Mouse (Mus musculus) liver, postnatal 0 days (tissue): ENCODE measurements at regions not wholly inside any gene's neighbourhood (a gene's known extent, or its start where the extent isn't known, plus 50 kb on each side); places are given as distances from the start of the nearest gene placed in this dataset.

Source experiments
- ATAC-seq: fragments of 200-750 bp; cut with Nextera tagmentation; 2 replicates; pipeline ENCODE4 v1.8.0; 2017; ENCODE audit warnings: mild to moderate bottlenecking, moderate library complexity
- DNase-seq: peaks from one replicate; pipeline ENCODE4 v3.0.0-alpha.2; 2016
- H3K27ac ChIP-seq: fragments of 300-500 bp; sonication (generic); 2 replicates; pipeline ENCODE4 v1.5.1; 2014; ENCODE audit warnings: antibody characterized with exemption, moderate library complexity, mild to moderate bottlenecking, low read depth
- H3K27me3 ChIP-seq: fragments of 300-500 bp; sonication (generic); 2 replicates; pipeline ENCODE4 v1.6.1; 2014; ENCODE audit warnings: low read length, control low read depth, mixed read lengths; ENCODE audit not compliant: insufficient read depth
- H3K36me3 ChIP-seq: fragments of 300-500 bp; sonication (generic); replicated peaks from 2 replicates; pipeline ENCODE4 v1.6.1; 2014; ENCODE audit warnings: mild to moderate bottlenecking, control low read depth, low read length, moderate library complexity, mixed read lengths; ENCODE audit not compliant: insufficient read depth
- H3K4me1 ChIP-seq: fragments of 300-500 bp; sonication (generic); 2 replicates; pipeline ENCODE4 v1.6.1; 2014; ENCODE audit warnings: antibody characterized with exemption, mild to moderate bottlenecking, control low read depth; ENCODE audit not compliant: insufficient read depth
- H3K4me2 ChIP-seq: fragments of 300-500 bp; sonication (generic); 2 replicates; pipeline ENCODE4 v1.6.1; 2014; ENCODE audit warnings: low read depth, mild to moderate bottlenecking, low read length, moderate library complexity, mixed read lengths
- H3K4me3 ChIP-seq: fragments of 300-500 bp; sonication (generic); 2 replicates; pipeline ENCODE4 v1.5.1; 2014; ENCODE audit warnings: low read depth, low read length
- H3K9ac ChIP-seq: fragments of 300-500 bp; sonication (generic); replicated peaks from 2 replicates; pipeline ENCODE4 v1.6.1; 2014; ENCODE audit warnings: mild to moderate bottlenecking, moderate library complexity
- H3K9me3 ChIP-seq: fragments of 300-500 bp; sonication (generic); 2 replicates; pipeline ENCODE4 v1.6.1; 2016; ENCODE audit warnings: mild to moderate bottlenecking, control low read depth, low read length, mixed read lengths
- CTCF ChIP-seq: sonication (generic); IDR thresholded peaks from 2 replicates; pipeline ENCODE4 v1.5.1; 2016; ENCODE audit warnings: antibody characterized with exemption, low read depth
- EP300 ChIP-seq: IDR thresholded peaks from 2 replicates; pipeline ENCODE4 v1.6.1; 2016; ENCODE audit warnings: antibody characterized with exemption, low read depth, mild to moderate bottlenecking
- WGBS: fragments of 180-500 bp; shearing (Covaris S2); extraction: QIAGEN DNeasy Blood & Tissue Kit; methylation state at CpG from one replicate; pipeline ENCODE4 v1.1.7; 2014; ENCODE audit not compliant: insufficient replicate concordance; 5-methylcytosine and 5-hydroxymethylcytosine counted together

DNA sequence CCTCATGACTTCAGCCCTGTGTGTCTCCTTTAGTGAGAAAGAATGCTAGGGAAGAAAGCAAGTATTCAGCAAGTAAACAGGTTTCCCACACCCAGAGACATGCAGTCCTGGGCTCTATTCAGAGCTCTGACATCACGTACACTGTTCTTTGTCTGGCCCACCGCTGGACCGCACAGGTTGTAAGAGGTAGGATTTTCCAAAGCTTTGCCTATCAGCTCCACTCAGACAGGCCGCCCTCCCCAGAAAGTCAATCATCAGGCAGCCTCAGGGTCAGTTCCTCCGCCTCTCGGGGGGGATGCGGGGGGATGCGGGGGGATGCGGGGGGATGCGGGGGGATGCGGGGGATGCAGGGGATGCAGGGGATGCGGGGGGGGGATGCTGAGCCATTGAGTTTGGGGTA lies 94.7 kb upstream of the Smarca2 start:
- Histone ChIP-seq H3K27me3 (no peaks in the 10 kb centered on the region), H3K27ac (no peak overlapping the region), H3K9ac (no peak overlapping the region), H3K9me3 (no peaks in the 10 kb centered on the region), H3K36me3 (no peaks in the 10 kb centered on the region), H3K4me3 (no peak overlapping the region), H3K4me1 (no peaks in the 10 kb centered on the region), H3K4me2 (no peak overlapping the region)
- TF ChIP-seq EP300 = no peak
- 86% methylated on average over 11 of the region's 12 CpGs for WGBS
- ATAC-seq (no peak), DNase-seq (no peak)

DNA sequence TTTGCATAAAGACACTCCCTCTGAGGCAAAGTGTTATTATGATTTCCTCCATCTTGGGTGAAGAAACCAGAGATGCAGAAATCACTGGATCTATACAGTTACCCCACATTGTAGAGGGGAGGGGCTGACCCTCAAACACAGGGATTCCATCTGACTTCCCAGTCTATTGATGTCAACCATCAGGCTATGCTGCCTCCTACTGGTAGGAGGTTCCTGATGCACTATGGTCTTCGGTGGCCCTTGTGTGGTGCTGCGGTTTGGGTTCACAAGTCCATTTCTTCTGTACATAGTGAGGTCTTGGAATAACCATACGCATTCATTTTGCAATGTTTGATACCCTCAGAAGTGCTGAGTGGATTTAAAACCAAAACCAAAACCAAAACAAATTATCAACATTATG lies 94.0 kb upstream of the Smarca2 start:
- Histone ChIP-seq H3K4me2 (no peak overlapping the region), H3K4me3 (no peak overlapping the region), H3K27ac (no peak overlapping the region), H3K9ac (no peak overlapping the region), H3K27me3 (no peaks in the 10 kb centered on the region), H3K9me3 (no peaks in the 10 kb centered on the region), H3K4me1 (no peaks in the 10 kb centered on the region), H3K36me3 (no peaks in the 10 kb centered on the region)
- no peak for ATAC-seq
- 83% methylated on average over 3 of the region's 3 CpGs for WGBS
- no peak for DNase-seq
- TF ChIP-seq CTCF (peak; percentile 38), EP300 (no peak)

DNA sequence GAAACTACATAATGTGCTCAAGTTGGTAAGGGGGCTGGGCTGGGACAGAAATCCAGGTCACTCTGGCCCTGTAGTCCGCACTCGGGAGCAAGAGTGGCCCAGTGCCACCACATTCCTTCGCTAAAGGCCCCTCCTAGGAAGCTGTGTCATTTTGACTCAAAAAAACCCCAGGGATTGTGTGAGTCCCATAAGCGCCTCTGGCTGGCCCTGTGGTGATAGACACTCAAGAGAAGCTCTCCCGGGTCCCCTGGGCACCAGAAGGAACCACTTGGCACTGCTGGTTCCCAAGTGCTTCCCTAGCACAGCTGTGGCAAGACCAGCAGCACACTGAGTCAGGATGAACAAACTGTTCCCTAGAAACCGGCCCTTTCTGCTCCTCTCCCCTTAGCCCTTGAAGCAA lies 93.1 kb upstream of the Smarca2 start:
- WGBS = 70% methylated on average over 6 of the region's 6 CpGs
- H3K4me1 ChIP-seq = no peaks in the 10 kb centered on the region
- H3K9ac ChIP-seq = no peak overlapping the region
- ATAC-seq (no peak), DNase-seq (no peak)
- no peaks in the 10 kb centered on the region for H3K36me3 ChIP-seq
- no peak overlapping the region for H3K4me2 ChIP-seq
- H3K27ac ChIP-seq = no peak overlapping the region
- H3K9me3 ChIP-seq = no peaks in the 10 kb centered on the region
- no peak overlapping the region for H3K4me3 ChIP-seq
- H3K27me3 ChIP-seq = no peaks in the 10 kb centered on the region
- TF ChIP-seq EP300 (no peak), CTCF (no peak)

DNA sequence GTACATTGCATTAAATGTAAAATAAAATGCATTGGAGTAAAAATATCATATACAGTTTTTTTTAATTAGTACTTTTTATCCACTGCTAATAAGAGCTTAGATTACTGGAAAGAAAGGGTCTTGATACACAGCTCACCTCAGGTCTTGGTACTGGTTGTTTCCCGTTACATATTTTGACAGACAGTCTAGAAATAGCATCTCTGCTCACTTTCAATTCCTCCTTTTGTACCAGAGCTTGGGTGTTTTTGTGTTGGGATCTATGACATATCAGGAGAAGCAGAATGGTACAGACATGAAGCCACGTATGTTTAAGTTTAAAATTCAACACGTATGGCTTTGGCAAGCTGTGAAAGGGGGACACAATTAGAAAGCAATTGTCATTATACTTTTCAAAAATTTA lies 80.3 kb upstream of the Smarca2 start:
- no peak overlapping the region for H3K4me3 ChIP-seq
- 58% methylated on average over 3 of the region's 3 CpGs for WGBS
- no peak for TF ChIP-seq CTCF
- no peak for TF ChIP-seq EP300
- DNase-seq (no peak), ATAC-seq (no peak)
- no peaks in the 10 kb centered on the region for H3K9me3 ChIP-seq
- no peak overlapping the region for H3K9ac ChIP-seq
- H3K27me3 ChIP-seq = no peaks in the 10 kb centered on the region
- no peaks in the 10 kb centered on the region for H3K36me3 ChIP-seq
- H3K4me1 ChIP-seq = no peaks in the 10 kb centered on the region
- no peak overlapping the region for H3K27ac ChIP-seq
- no peak overlapping the region for H3K4me2 ChIP-seq

DNA sequence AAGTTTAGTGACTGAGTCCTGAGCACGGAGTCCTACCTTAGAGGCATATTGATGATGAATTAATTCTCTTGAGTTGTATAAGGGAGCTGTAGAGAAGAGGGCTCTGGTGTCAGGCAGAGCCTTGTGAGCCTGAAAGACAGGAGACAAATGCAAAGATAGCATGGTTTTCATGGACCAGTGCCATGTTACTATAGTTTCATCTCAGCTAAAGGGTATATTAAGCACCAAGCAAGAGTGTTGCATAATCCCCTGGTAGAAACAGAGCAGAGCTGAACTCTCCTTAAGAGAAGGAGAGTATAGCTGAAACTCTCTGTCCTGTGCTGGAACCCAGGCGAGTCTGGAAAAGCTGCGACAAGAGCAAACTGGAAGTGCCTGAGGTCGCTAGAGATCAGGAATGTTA lies 73.5 kb upstream of the Smarca2 start:
- no peaks in the 10 kb centered on the region for H3K27me3 ChIP-seq

DNA sequence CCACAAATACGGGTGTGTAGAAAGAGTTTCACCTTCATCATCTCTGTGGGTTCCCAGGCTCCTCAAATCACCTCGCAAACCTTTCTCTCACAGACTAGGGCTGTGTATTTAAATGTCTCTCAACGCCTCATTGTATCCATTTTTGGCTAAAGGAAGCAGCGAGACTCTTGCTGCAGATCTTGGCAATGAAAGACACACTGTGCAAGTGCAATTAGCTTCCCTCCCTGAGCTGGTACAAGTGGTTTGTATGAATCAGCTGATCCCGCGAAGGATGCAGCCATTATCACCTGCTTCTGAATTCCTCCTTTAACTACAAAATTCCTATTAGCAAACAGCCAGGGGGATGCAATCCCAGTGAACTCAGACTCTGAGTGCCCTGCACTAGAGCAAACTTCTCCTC lies 72.3 kb upstream of the Smarca2 start:
- no peaks in the 10 kb centered on the region for H3K36me3 ChIP-seq
- H3K9me3 ChIP-seq = no peaks in the 10 kb centered on the region
- H3K4me2 ChIP-seq = no peak overlapping the region
- DNase-seq (no peak), ATAC-seq (no peak)
- TF ChIP-seq CTCF (no peak), EP300 (no peak)
- H3K27me3 ChIP-seq = no peaks in the 10 kb centered on the region
- 51% methylated on average over 6 of the region's 6 CpGs for WGBS
- H3K9ac ChIP-seq = no peak overlapping the region
- H3K4me1 ChIP-seq = no peaks in the 10 kb centered on the region
- H3K4me3 ChIP-seq = no peak overlapping the region
- no peak overlapping the region for H3K27ac ChIP-seq

More for the DNA sequence above, 73.5 kb upstream of the Smarca2 start:
- H3K36me3 ChIP-seq = no peaks in the 10 kb centered on the region
- no peak overlapping the region for H3K9ac ChIP-seq
- H3K4me2 ChIP-seq = no peak overlapping the region
- 70% methylated on average over 4 of the region's 4 CpGs for WGBS
- TF ChIP-seq EP300 (no peak), CTCF (no peak)
- H3K4me1 ChIP-seq = no peaks in the 10 kb centered on the region
- H3K4me3 ChIP-seq = no peak overlapping the region
- DNase-seq (no peak), ATAC-seq (no peak)
- no peak overlapping the region for H3K27ac ChIP-seq
- H3K9me3 ChIP-seq = no peaks in the 10 kb centered on the region

DNA sequence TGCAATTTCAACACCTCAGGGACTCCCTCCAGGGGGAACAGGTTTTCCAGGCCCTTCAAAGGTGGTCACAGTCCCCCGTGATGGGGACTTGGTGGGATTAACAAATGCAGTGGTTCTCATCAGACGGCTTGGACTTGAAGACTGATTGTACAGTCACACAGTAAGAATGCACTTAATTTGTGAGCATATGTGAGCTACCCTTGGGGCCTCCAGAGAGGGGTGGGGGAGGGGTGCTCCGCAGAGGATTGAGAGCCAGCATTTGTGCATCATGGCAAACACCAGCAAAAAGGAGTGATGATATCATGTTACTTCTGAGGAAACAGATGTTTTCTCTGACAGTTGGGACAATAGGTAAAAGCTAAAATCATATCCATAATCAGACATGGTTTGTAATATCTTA lies 59.2 kb upstream of the Smarca2 start:
- TF ChIP-seq CTCF (no peak), EP300 (no peak)
- Histone ChIP-seq H3K9ac (no peak overlapping the region), H3K36me3 (no peaks in the 10 kb centered on the region), H3K4me2 (no peak overlapping the region), H3K4me3 (no peak overlapping the region), H3K9me3 (no peaks in the 10 kb centered on the region), H3K27me3 (no peaks in the 10 kb centered on the region), H3K4me1 (no peaks in the 10 kb centered on the region), H3K27ac (no peak overlapping the region)
- 72% methylated on average over 3 of the region's 3 CpGs for WGBS
- no peak for ATAC-seq
- DNase-seq = no peak
